ENCODE assay signal across 8 mouse cellular contexts in genomic region chr2:113648167-113648566, GRCm38 (mm10).
DNase-seq lines count a peak whose midpoint lies in the region; ATAC-seq lines count a peak whose summit lies in the region.

No protein-coding gene starts in this region.

- no peak overlapping the region for H3K27ac ChIP-seq in forebrain, embryonic 15.5 days (replicated peaks)

- H3K4me2 ChIP-seq in forebrain, embryonic 15.5 days (replicated peaks) = no peak overlapping the region

- H3K9ac ChIP-seq in forebrain, embryonic 15.5 days (replicated peaks) = no peak overlapping the region

- peak; percentile 84 for ATAC-seq in forebrain, embryonic 15.5 days (replicated peaks)

- H3K27me3 ChIP-seq in forebrain, embryonic 15.5 days = no peaks in the 10 kb centered on the region

- DNase-seq in 3T3-L1 (ENCODE audit: low read depth, low spot score) (peak; percentile 91), ES-CJ7 (ENCODE audit: low read depth, low spot score) (peak; percentile 62)
- DNase-seq in cerebellum, adult 11-12 months = peak; percentile 35
- DNase-seq in kidney, adult 9 months = peak; percentile 56
- DNase-seq in lung, adult 18-20 months = peak; percentile 38 to 39
- peak; percentile 70 for DNase-seq in retina, adult 2 months (ENCODE audit: low read depth, low spot score)
- no peak for DNase-seq in gastrocnemius, postnatal 36 days

- intact Hi-C loops in gastrocnemius, postnatal 36 days (cut with DNase I) = loop anchor here (10.0 kb wide), 1 partner anchor 113 kb away; no protein-coding TSS in a partner anchor

- WGBS in forebrain, embryonic 15.5 days = 17% methylated on average over 3 of the region's 3 CpGs

- H3K4me1 ChIP-seq in forebrain, embryonic 15.5 days = no peaks in the 10 kb centered on the region

- H3K4me3 ChIP-seq in forebrain, embryonic 15.5 days = no peak overlapping the region

- H3K36me3 ChIP-seq in forebrain, embryonic 15.5 days = no peaks in the 10 kb centered on the region

- H3K9me3 ChIP-seq in forebrain, embryonic 15.5 days = no peaks in the 10 kb centered on the region

Comparison
In these comparisons a context has a peak if more than half of its experiments do, and no peak if none do; other contexts are left out.
1. DNase-seq: peak in 3T3-L1 (single experiment), ES-CJ7 (single experiment), cerebellum, adult 11-12 months (single experiment), kidney, adult 9 months (single experiment), lung, adult 18-20 months (2 of 2) and retina, adult 2 months (single experiment); none in gastrocnemius, postnatal 36 days (0 of 2).